Mouse (Mus musculus) heart, postnatal 0 days (tissue): Measurements from ENCODE around the gene Gtse1. TPM values are rescaled to one million over a fixed set of nuclear protein-coding genes. Genes with fewer than 3 reads are reported as not detected.
A peak's percentile ranks its signal among the peaks of the same experiment; 100 is the strongest.

ENCODE experiments used
- ATAC-seq: fragments of 200-750 bp; cut with Nextera tagmentation; 2 replicates; pipeline ENCODE4 v1.8.0; 2017; ENCODE audit warnings: low read depth, moderate number of reproducible peaks, moderate library complexity; ENCODE audit not compliant: insufficient read depth
- DNase-seq: peaks from one replicate; pipeline ENCODE4 v3.0.0-alpha.2; 2016; ENCODE audit warnings: low spot score
- H3K27ac ChIP-seq: fragments of 300-500 bp; sonication (generic); 2 replicates; pipeline ENCODE4 v1.5.1; 2014; ENCODE audit warnings: low read depth, mild to moderate bottlenecking
- H3K27me3 ChIP-seq: fragments of 300-500 bp; sonication (generic); 2 replicates; pipeline ENCODE4 v1.6.1; 2014; ENCODE audit warnings: low read length, mixed read lengths; ENCODE audit not compliant: control insufficient read depth, insufficient read depth
- H3K36me3 ChIP-seq: fragments of 300-500 bp; sonication (generic); replicated peaks from 2 replicates; pipeline ENCODE4 v1.6.1; 2014; ENCODE audit warnings: low read length, mixed read lengths; ENCODE audit not compliant: control insufficient read depth, insufficient read depth
- H3K4me1 ChIP-seq: fragments of 300-500 bp; sonication (generic); 2 replicates; pipeline ENCODE4 v1.6.1; 2014; ENCODE audit warnings: antibody characterized with exemption; ENCODE audit not compliant: control insufficient read depth, insufficient read depth
- H3K4me2 ChIP-seq: fragments of 300-500 bp; sonication (generic); 2 replicates; pipeline ENCODE4 v1.6.1; 2014; ENCODE audit warnings: low read depth, mild to moderate bottlenecking, low read length, moderate library complexity
- H3K4me3 ChIP-seq: fragments of 300-500 bp; sonication (generic); 2 replicates; pipeline ENCODE4 v1.5.1; 2014; ENCODE audit warnings: low read depth, low read length
- H3K9ac ChIP-seq: fragments of 300-500 bp; sonication (generic); replicated peaks from 2 replicates; pipeline ENCODE4 v1.6.1; 2014; ENCODE audit warnings: low read depth, low read length, mixed read lengths
- H3K9me3 ChIP-seq: fragments of 300-500 bp; sonication (generic); replicated peaks from 2 replicates; pipeline ENCODE4 v1.6.1; 2016; ENCODE audit warnings: low read length; ENCODE audit not compliant: control insufficient read depth
- CTCF ChIP-seq: IDR thresholded peaks from 2 replicates; pipeline ENCODE4 v1.5.1; 2016; ENCODE audit warnings: antibody characterized with exemption, control low read depth, low read depth
- EP300 ChIP-seq: IDR thresholded peaks from 2 replicates; pipeline ENCODE4 v1.6.1; 2016; ENCODE audit warnings: antibody characterized with exemption, low read depth
- WGBS: fragments of 180-500 bp; shearing (Covaris S2); extraction: QIAGEN DNeasy Blood & Tissue Kit; methylation state at CpG from one replicate; pipeline ENCODE4 v1.1.7; 2014; 5-methylcytosine and 5-hydroxymethylcytosine counted together
- polyA plus RNA-seq: library from polyadenylated mRNA; unstranded; fragments of >200 nt; fragmentation: Nextera tagmentation; extraction: Ambion mirVana; gene quantifications from 2 replicates; pipeline ENCODE4 v1.2.1, GENCODE M21; 2015
- total RNA-seq: library from RNA; depleted of rRNA; stranded (reverse); fragments of >200 nt; gene quantifications from 2 replicates; pipeline ENCODE4 v1.2.3, GENCODE M21; 2014; ENCODE audit warnings: low replicate concordance

Gtse1 gene
- total and polyA plus RNA-seq, 2 experiments from 2014 or later, result 6.7 to 17.9 TPM

GRCm38 (mm10) chr15:85892498-85893118 lies 33.1 kb downstream of the Gtse1 start:
- TF ChIP-seq EP300, result no peak
- no peak for TF ChIP-seq CTCF
- no peak for ATAC-seq
- no peaks in the 10 kb centered on the region for H3K27me3 ChIP-seq
- WGBS, result 76% methylated on average over 13 of the region's 13 CpGs
- no peaks in the 10 kb centered on the region for H3K9me3 ChIP-seq
- H3K36me3 ChIP-seq, result peaks cover 78% of the 10 kb centered on the region
- no peak overlapping the region for H3K4me3 ChIP-seq
- no peak for DNase-seq
- no peak overlapping the region for H3K9ac ChIP-seq
- no peak overlapping the region for H3K4me2 ChIP-seq
- H3K4me1 ChIP-seq, result no peaks in the 10 kb centered on the region
- no peak overlapping the region for H3K27ac ChIP-seq

- Histone ChIP-seq H3K9me3 (no peaks in the 10 kb centered on the region), H3K27ac (no peak overlapping the region), H3K4me1 (no peaks in the 10 kb centered on the region), H3K4me3 (no peak overlapping the region), H3K36me3 (peaks cover 85% of the 10 kb centered on the region), H3K9ac (no peak overlapping the region), H3K4me2 (no peak overlapping the region), H3K27me3 (no peaks in the 10 kb centered on the region)
- ATAC-seq (no peak), DNase-seq (no peak)
- WGBS, result 83% methylated on average over 7 of the region's 7 CpGs
- TF ChIP-seq CTCF (no peak), EP300 (no peak)
Measured at GRCm38 (mm10) chr15:85893871-85894270, 34.3 kb downstream of the Gtse1 start.

GRCm38 (mm10) chr15:85896284-85896683 lies 36.7 kb downstream of the Gtse1 start:
- H3K4me1 ChIP-seq, result no peaks in the 10 kb centered on the region
- H3K4me3 ChIP-seq, result no peak overlapping the region
- H3K27ac ChIP-seq, result no peak overlapping the region
- no peaks in the 10 kb centered on the region for H3K9me3 ChIP-seq
- DNase-seq (peak; percentile 29), ATAC-seq (peak; percentile 22; the same call in 1 of the 2 replicates)
- WGBS, result 13% methylated on average over 8 of the region's 8 CpGs
- H3K4me2 ChIP-seq, result no peak overlapping the region
- H3K36me3 ChIP-seq, result peaks cover 74% of the 10 kb centered on the region
- H3K9ac ChIP-seq, result no peak overlapping the region
- peak; percentile 90 for TF ChIP-seq CTCF
- no peak for TF ChIP-seq EP300
- H3K27me3 ChIP-seq, result no peaks in the 10 kb centered on the region

- 84% methylated on average over 10 of the region's 10 CpGs for WGBS
Measured at GRCm38 (mm10) chr15:85897113-85897512, 37.6 kb downstream of the Gtse1 start.

DNA sequence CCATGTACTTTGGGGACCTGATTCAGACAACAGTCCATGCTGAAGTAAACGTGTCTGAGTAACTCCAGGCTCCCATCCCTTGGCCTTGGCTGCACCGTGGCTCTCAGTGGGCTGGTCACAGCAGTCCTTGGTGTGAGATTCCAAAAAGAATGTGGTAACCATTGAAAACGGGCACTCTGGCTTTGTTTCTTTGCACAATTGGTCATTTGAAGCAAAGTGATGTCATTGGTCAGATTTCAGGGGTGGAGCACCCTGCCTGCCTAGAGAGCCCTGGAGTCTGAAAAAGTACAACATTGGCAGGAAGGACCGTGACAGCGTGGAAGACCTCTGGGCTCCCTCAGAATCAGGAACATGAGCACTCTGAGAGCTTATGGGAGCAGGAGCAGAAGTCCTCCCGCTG lies 39.9 kb downstream of the Gtse1 start:
- Histone ChIP-seq H3K36me3 (peaks cover 46% of the 10 kb centered on the region), H3K4me2 (no peak overlapping the region), H3K27me3 (no peaks in the 10 kb centered on the region), H3K9ac (no peak overlapping the region), H3K4me1 (no peaks in the 10 kb centered on the region), H3K27ac (no peak overlapping the region), H3K4me3 (no peak overlapping the region), H3K9me3 (no peaks in the 10 kb centered on the region)
- TF ChIP-seq EP300 (no peak), CTCF (no peak)
- no peak for ATAC-seq
- DNase-seq, result no peak
- 76% methylated on average over 6 of the region's 6 CpGs for WGBS

More at GRCm38 (mm10) chr15:85897113-85897512, 37.6 kb downstream of the Gtse1 start:
- no peaks in the 10 kb centered on the region for H3K4me1 ChIP-seq
- H3K4me3 ChIP-seq, result no peak overlapping the region
- DNase-seq (no peak), ATAC-seq (no peak)
- no peak overlapping the region for H3K4me2 ChIP-seq
- H3K27me3 ChIP-seq, result no peaks in the 10 kb centered on the region
- TF ChIP-seq EP300 (no peak), CTCF (no peak)
- peaks cover 67% of the 10 kb centered on the region for H3K36me3 ChIP-seq
- H3K27ac ChIP-seq, result no peak overlapping the region
- H3K9ac ChIP-seq, result no peak overlapping the region
- no peaks in the 10 kb centered on the region for H3K9me3 ChIP-seq

DNA sequence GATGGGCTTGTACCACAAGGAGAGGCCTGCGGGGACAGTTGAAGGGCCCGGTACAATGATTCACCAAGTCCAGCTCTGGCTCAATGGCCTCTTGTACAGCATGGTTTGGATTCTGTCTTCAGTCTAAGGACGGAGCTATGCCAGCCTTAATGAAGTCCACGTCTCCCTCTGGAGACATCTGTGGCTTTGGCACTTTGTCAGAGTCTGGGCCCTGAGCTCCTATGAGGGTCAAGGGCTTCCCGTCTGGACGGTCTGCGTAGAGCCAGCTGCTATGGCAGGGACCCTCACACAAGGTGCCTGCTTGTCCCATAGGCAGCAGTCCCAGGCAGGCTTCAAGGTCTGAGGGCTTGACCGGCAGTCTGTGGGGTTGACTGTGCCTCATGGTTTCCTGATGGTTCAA lies 40.8 kb downstream of the Gtse1 start:
- H3K27me3 ChIP-seq, result no peaks in the 10 kb centered on the region
- H3K4me2 ChIP-seq, result no peak overlapping the region
- H3K4me3 ChIP-seq, result no peak overlapping the region
- no peaks in the 10 kb centered on the region for H3K4me1 ChIP-seq
- H3K36me3 ChIP-seq, result peaks cover 36% of the 10 kb centered on the region
- ATAC-seq, result no peak
- no peak for DNase-seq
- H3K9ac ChIP-seq, result no peak overlapping the region
- H3K27ac ChIP-seq, result no peak overlapping the region
- TF ChIP-seq EP300 (no peak), CTCF (no peak)
- WGBS, result 81% methylated on average over 8 of the region's 8 CpGs
- no peaks in the 10 kb centered on the region for H3K9me3 ChIP-seq
